10 mouse cellular contexts compared by ENCODE assay signal in the genomic region with DNA sequence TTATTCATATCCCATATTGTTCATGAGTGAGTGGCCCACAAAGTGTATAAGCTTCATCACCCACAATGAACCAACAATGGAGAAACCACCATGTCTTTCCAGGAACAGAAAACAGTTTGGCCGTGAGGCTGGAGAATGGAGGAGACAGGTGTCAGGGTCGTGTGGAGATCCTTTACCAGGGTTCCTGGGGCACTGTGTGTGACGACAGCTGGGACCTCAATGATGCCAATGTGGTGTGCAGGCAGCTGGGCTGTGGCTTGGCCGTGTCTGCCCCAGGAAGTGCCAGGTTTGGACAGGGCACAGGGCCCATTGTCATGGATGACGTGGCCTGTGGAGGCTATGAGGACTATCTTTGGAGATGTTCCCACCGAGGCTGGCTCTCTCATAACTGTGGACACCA. TPM values are rescaled to one million over a fixed set of nuclear protein-coding genes. Genes with fewer than 3 reads are reported as not detected.
"Had no signal": no experiment of that assay in that cellular context is flagged by ENCODE, and none has a peak within 500 bp of the region (broad histone marks: within the 10 kb centered on the region; RNA-seq: fewer than 3 reads in every experiment).

No protein-coding gene starts in this region.

RNA-seq across cellular contexts. Expression of gene Dmbt1, which starts 42.2 kb away (rescaled TPM):
- polyA plus RNA-seq: frontal cortex, adult 2 months; heart, embryonic 10.5 days; heart, embryonic 12.5 days; heart, embryonic 14.5 days; hindbrain, embryonic 10.5 days; hindbrain, embryonic 12.5 days; hindbrain, embryonic 15.5 days; hindbrain, postnatal 0 days; kidney, postnatal 0 days; limb, embryonic 11.5 days had no signal
